Mouse (Mus musculus) urinary bladder, adult 2 months (tissue): ENCODE measurements around the gene Ttll12. TPM values are rescaled to one million over a fixed set of nuclear protein-coding genes. Genes with fewer than 3 reads are reported as not detected.

Experiments
- DNase-seq: peaks from one replicate; pipeline ENCODE4 v3.0.0; 2022; ENCODE audit warnings: low spot score
- polyA plus RNA-seq: library from polyadenylated mRNA; depleted of rRNA; stranded (reverse); fragments of >200 nt; gene quantifications from 2 replicates; pipeline ENCODE4 v1.2.3, GENCODE M21; 2012

Ttll12 gene
- polyA plus RNA-seq, 1 experiment = 11.2 TPM

DNA sequence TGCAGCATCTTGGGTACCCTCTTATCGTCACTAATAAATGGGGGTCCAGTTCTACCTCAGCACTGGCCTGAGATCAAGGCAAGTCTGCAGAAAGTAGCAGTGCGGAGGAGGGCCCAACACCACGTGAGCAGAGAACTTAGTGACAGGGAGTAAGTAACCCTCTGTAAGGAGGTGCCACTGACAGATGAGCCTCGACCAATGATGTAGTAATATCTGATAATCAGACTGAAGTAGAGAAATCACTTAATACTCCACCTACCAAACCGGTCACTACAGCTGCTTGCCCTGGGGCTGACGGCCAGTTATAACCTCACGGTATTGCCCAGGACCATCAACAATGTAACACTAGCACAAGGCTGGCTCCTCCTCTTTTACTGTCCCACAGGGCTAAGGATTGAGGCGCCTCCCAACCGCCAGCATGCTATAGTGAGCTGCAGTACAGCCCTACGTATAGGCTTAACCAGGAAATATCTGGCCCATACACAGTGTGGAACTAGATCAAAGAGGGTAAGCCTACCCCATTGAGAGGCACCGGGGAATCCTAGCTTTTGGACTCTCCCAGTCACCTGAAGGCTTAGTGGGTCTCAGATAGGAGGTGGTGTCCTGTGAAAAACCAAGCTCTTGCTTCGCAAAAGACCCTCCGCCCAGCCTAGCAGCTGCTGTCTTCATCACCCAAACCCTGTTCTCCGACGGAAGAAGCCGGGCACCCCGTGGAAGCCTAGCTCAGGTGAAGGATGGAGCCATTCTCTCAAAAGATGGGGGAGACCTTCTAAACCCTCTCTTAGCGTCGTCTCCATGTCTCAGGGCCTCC is 1.1 kb downstream of the Ttll12 start:
- DNase-seq = no peak

DNA sequence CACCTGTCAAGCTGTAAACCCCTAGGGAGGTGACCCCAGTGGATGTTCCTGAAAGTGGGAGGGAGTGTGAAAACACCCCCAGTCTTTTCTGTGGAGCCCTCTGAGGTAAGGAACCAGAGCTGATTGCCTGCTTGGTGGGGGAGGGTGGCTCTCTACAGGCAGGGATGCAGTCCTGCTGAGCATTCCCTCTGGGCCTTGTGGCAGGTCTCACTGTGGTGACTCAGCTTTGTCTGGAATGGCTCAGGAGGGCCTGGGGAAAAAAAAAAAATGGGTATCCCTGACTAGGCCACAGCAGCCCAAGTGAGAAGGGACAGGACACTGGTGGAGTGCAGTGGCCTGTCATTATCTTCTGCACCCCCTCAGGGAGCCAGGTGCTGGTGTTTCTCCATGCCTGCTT is 1.8 kb downstream of the Ttll12 start:
- no peak for DNase-seq

DNA sequence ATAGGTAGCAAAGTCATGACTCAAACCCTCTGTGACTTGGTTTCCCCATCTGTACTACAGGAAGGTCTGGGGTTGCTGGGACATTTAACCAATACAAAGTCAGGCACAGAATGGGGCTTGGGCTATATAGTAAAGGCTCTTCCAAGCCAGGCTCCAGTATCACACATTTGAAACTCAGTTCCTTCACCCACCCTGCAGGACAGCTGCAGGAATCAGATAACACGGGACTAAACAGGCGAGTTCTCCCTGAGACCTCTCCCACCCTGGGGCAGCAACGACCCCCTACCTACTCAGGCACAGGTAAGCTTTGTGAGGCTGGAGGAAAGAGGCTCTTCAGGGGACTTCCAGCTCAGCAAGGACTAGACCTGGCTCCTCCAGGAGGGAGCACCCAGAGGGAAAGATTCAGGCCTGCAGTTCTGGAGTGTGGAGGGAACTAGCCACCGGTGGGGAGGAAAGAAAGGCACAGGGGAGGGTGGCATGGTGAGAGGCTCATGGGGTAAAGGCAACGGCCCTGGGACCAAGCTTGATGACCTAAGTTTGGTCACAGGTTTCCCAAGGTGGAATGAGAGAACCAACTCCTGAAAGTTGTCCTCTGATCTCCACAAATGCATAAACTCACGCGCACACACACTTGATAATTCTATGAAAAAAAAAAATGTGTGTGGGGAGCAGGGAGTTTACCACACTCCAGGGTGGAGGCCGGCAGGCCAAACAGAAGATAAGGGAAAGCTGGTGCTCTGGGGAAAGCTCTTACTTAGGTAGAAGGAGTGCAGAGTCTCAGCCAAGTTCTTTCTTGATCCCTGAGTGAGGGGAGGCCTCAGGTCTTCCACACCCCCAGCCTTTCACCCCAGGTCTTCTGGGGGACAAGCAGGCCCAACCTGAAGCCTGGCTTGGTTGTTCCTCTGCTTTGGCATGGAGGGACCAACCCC is 2.4 kb downstream of the Ttll12 start:
- DNase-seq = no peak

DNA sequence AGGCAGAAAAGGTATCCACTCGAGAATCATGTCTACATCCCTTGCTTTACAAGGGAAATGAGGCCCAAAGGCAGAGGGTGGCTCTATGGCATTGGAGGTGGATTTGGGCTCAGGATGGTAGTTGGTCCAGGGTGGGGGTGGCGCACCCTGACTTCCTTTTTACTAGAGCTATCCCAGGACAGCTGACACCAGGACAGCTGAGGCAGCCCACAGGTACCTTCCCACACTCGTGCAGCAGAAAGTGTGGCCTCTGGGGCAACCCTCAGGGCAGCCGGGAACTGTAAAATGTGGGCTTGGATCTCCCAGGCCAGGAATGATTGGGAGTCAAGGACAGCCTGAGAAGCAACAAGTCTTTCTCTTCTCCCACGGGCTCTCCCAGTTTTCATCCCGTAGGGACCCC is 3.2 kb downstream of the Ttll12 start:
- DNase-seq = no peak

DNA sequence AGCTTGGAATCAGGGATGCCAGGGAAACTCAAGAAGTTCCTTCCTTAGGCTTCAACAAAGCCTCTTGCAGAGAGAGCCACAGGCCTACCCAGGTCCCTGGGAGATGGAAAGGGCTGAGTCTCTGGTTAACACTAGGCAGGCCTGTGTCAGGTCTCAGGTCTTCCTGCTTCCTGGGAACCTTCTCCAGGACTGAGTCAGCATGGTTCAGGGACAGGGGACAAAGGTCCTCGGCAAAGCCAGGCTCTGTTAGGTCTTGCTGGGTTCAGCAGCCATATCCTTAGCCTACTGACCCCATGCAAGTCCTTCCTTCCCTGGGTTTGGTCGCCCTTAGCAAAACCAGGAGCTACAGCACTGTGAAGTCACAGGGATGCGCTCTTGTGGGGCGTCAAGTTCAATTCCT is 4.1 kb downstream of the Ttll12 start:
- DNase-seq = no peak

DNA sequence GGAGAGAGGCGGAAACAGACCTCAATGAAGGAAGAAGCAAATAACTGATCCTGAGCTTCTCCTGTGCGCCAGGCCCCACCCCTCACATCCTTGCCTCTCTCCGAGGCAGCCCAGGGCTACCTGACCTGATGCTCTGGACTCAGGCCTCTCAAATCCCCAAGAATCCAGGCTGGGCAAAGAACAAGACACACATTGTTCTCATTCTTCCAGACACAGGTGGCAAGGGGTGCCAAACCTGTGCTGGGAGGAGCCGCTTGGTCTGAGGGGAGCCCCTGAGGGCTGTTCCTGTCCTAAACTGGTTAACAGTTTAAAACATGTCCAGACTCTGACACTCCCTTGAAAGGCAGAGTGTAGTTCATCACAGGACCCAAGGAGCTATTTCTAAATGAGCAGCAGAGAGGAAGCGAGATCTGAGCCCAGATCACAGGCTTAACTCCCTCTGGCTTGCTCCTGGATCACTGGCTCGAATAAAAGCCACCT is 10.2 kb downstream of the Ttll12 start:
- DNase-seq = no peak

DNA sequence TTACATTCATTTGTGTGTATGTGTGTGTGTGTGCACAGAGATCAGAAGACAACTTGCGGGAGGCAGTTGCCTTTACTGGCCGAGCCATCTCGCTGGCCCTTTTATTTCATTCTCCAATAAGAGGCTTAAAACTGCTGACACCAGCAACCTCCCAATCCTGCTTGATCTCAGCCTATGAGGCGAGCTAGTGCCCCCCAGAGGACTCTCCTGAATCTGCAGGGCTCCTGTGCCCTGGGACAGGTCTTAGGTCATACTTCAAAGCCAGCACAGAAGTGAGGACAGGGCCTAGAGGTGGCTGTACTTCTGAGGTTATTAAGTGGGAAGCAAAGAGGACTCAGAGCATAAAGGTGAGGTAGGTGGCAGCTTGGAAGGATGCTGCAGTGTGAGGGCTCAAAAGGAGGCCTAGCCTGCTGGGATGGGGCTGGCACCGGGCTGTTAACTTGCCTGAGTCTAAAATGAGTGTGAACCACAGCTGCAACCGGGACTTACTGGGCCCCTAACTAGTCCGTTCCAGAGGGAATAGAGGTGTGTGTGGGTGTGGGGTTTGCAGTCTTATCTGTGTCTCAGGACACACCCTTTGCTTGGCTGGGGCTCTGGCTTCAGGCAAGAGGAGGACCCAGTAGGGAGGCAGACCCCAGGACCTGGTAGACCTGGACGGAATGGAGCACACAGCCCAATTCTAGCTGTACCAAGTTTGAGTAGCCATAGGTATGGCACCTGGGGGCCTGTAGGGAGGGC is 11.4 kb downstream of the Ttll12 start:
- DNase-seq = no peak

DNA sequence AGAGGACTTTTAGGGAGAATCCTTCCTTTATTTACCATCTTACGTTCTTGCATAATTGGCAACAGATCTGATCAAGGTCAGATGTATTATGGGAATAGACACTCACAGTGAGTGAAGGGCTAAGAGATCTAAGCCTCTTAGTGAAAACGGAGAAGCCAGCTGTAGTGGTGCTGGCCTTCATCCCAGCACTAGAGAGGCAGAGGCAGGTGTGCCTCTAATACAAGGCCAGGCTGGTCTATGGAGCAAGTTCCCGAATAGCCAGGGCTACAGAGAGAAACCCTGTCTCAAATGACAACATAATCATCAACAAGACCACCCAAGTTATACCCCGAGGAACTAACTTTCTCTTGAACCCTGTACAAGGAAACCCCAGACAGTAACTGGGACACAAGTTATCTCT is 12.0 kb downstream of the Ttll12 start:
- DNase-seq = no peak

DNA sequence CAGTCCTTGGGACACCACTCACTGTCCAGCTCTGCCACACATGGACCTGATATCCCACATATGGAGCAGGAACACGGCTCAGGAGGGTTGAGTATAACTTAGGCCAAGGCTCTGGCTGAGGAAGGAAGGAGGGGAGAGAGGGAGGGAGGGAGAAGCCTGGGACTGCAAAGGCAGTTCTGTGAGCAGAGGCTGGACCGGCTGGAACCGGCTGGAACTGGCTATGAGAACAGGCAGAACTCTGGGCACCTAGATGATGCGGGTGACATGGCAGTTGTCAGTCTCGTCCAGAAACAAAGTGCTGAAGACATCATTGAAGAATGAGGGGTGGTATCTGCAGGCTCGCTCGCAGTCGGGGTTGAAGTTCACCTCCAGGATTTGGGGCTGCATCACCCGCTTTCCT is 18.3 kb downstream of the Ttll12 start:
- no peak for DNase-seq

DNA sequence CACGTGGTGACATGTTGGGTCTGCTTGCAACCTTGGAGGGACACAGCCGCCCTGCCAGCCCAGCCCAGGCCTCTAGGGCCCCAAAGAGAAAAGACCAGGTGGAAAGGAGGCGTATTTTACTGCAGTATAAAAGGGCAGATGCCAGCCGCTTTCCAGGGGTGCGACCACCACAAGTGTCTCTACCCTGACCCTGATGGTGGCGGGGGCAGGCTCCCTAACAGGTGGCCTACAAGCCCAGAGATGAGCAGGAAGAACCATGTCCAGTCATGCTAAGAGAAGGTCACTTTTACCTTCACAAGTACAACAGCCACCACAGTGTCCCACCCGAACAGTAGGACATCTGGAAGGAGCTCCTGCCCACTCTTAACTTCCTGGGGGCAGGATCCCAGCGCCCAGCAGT is 19.4 kb downstream of the Ttll12 start:
- DNase-seq = no peak

DNA sequence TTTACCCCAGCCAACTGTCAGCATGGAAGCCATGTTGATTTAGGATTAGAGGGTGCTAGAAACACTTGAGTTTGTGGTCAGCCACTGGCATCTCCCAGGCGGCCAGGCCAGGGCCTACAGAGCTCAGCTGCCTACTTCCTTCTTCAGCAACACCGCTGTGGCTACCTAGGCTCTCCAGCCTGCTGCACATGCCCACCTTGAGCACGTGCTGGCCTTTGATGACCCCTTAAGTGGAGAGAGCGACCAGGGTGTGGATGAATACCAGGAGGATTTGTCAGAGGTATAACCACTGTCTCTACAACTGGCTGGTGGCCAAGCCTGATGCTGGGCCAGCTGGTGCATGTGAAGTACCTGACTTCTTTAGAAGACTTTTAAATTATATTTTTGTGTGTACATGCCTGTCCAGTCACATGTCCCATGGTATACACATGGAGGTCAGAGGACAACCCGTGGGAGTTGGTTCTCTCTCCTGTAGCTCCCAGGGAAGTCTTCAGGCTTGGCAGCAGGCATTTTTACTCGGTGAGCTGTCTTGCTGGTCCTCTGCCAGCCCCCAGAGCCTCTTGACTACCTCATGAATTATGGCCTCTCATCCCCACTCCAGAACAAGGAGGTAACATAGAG is 20.1 kb downstream of the Ttll12 start:
- DNase-seq = no peak

DNA sequence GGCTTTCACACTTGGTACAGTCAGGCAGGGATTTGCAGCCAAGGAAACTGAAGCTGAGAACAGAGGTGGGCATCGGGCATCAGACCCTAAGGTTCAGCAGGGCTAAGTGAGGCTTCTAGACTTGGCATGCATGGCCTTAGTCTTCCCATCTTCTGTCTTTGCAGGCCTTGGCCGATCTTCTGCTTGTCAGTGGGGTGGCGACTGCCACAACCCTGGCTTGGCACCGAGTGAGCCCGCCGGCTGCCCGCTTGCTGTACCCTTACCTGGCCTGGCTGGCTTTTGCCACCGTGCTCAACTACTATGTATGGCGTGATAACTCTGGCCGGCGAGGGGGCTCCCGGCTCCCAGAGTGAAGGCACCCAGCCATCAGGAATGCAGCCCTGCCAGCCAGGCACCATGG is 21.4 kb downstream of the Ttll12 start:
- DNase-seq = no peak

DNA sequence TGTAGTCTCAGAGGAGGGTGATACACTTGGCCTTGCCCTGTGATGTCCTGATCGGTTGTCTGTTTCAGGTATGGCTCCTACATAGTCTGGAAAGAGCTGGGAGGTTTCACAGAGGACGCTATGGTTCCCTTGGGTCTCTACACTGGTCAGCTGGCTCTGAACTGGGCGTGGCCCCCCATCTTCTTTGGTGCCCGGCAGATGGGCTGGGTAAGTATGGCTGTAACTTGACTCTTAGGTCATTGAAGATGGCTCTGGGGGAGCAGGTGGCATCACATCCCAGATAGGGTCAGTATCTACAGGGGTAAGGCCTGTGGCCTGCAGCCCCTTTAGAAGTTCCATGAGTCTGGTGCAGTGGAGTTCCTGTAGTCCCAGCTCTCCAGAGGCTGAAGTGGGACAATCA is 22.8 kb downstream of the Ttll12 start:
- DNase-seq = no peak

DNA sequence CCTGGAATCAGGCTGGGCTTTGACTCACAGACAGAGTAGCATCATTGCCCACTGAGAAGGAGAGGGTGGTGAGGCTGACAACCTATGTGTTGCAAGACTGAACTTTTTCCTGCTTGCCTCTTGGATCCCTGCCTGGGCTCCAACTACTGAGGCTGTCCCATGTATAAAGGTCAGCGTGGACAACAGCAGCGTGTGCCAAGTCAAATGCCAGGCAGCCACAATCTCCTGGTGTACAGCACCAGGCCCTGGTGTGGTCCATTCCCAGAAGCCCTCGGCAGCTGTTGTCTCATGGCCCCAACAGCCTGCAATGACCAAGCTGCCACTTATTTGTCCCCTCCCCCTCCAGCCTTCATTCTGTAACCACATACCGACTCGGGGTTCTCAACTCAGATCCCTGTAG is 23.3 kb downstream of the Ttll12 start:
- DNase-seq = no peak

DNA sequence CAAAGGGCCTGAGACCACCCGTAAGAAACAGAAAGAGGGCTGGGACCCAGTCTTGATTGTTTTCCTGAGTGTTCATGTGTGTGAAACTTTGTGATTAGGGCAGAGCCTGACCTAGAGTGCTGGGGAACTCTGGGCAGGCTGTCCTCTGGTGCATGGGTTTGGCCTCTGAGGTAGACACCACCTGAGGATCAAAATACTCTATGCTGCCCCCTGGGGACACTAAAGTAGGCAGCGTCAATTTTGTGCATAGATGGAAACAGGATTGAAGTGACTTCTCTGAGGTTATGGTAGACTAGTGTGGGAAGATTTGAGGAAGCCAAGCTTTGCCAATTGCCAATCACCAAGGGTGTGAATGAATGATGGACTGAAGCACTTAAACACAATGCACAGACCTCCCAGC is 24.3 kb downstream of the Ttll12 start:
- no peak for DNase-seq

DNA sequence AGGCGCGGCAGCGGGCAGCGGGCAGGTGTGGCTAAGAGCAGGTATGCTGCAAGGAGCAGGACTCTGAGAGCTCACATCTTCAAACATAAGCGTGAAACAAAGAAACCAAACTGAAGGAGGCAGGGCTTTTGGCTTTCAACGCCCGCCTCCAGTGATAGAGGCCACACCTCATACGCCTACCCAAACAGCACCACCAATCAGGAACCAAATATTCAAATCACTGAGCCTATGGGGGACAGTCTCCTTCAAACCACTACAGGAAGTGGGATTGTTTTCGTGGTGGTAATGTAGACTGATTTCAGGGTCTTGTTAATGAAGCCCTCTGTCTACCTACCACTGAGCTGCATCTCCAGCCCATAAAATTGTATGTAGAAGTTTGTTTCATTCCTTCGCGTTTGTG is 25.3 kb downstream of the Ttll12 start:
- no peak for DNase-seq

DNA sequence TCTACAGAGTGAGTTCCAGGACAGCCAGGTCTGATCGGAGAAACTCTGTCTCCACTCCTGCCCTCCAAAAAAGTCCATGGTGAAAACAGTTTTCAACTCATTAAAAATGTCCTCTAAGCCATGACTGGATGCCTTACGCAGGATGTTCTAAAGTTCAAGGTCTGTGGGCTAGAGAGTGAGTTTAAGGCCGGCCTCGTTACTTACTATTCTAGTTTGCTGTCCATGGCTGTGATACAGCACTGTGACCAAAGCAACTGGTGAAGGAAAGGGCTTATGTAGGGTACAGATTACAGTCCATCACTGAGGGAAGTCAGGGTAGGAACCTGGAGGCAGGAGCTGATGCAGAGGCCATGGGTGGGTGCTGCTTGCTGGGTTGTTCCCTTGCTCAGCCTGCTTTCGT is 26.4 kb downstream of the Ttll12 start:
- DNase-seq = no peak

DNA sequence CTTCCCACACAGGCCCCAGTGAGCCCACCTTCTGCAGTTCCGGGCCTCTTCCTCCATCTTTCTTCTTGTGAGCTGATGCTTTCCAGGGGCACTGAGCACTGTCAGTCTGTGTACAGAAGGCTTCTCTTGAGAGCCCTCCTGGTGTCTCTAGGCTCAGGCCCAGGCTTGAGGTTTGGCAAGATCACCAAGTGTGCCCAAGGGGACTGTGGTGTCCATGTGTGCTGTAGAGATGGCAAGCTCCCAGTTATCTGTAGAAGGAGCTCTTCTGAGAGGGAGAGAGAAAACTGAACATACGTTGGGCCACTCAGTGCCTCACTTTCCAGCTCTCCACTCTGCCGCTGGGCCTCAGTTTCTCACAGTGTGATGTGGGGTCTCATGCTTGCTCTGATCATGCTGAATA is 27.2 kb downstream of the Ttll12 start:
- no peak for DNase-seq

DNA sequence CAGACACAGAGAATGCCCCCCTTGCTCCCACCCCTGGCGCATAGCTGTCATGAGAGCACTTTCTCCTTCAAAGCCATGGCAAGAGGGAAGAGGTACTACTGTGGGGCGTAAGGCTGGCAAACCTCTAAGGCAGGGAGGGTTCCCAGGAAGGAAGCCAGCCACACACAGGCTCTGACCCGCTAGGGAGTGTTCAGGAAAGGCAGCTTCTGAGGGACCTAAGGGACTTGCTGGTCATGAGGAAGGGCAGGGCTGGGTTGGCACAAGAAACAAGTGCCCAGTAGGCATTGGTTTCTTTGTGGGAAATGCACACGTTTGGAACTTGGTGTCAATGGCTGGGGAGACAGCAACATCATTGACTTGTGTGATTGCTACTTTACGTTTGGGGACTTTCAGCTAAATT is 29.0 kb downstream of the Ttll12 start:
- DNase-seq = no peak

DNA sequence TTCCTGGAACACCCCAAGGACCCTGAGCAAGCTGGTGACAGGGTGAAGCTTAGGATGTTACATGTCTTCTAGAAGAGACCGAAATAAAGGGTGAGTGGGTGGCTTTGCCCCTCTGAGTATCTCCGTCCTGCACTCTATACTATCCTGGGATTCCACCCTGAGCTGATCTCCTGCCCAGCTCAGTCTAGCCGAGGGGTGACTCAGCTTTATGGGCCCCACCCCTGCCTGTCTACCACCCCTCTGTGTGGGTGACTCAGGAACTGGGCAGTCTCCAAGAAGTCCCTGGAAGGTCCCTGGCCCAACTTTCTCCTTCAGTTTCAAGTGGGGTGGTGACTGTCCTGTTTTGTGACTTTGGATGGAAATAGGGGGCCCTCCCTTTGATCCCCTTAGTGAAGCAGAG is 29.5 kb downstream of the Ttll12 start:
- no peak for DNase-seq

DNA sequence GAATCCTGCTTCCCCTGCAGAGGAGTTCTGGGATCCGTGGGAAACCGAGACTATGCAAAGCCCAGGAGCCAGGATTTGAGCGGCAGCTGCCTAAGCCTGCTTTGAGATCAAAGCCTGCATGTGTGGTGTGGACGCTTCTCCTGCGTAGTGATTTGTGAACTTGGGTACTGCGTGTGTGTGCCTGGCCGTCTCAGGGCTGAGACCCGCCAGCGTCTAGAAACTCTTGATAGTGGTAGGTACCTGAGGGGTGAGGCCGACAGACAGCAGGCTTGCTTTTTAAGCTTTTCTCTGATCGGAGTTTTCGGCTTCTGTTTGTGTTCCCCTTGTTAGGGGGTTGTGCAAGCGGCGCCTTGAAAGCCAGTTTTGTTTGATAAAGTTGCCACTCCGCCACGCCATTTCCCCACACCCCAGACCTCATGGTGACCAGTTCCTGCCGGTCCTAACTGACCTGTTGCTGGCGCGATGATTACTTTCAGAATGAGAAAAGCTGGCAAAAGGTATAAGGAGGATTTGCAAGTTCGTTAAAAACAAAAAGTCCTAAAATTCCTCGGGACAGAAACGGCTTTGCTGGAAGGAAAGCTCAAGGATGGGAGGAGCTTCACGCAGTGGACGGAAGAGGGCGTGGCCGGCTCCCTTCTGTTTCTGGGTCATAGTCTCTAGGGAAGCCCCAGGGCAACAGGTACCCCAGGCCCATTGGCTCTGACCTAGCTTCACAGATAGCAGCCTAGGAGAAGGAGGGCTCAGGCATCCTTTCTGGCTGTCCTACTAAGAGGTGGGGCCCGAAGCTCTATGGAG is 30.9 kb downstream of the Ttll12 start:
- DNase-seq = no peak
